Mouse (Mus musculus) gastrocnemius, postnatal 14 days (tissue): ENCODE measurements around the gene 9830107B12Rik. TPM values are rescaled to one million over a fixed set of nuclear protein-coding genes. Genes with fewer than 3 reads are reported as not detected.
"Not testable (repeated sequence)": the region's sequence is repeated elsewhere in the genome, so short reads cannot be mapped to it uniquely, and the experiment has no call there.

Source experiments
- DNase-seq: peaks from one replicate; pipeline ENCODE4 v3.0.0; 2021; ENCODE audit warnings: mixed read lengths
- intact Hi-C: fragments of 180-260 bp; cut with DNase I; formaldehyde crosslinking; loops from one replicate; pipeline ENCODE4 v1.15.1; 2025; ENCODE audit warnings: low total_unique reads
- long read RNA-seq, 2 experiments: library from polyadenylated mRNA; stranded (forward); transcript quantifications; one replicate each; pipeline ENCODE4 v2.0.0; 2021
- total RNA-seq, 2 experiments: library from RNA; stranded (reverse); gene quantifications; 2 replicates each; pipeline ENCODE4 v1.2.3; 2021

The 9830107B12Rik gene
- total RNA-seq = under 1 TPM in 1 of 2 experiments, not detected in 1; 0.10 TPM
- long read RNA-seq, experiment 1 = 0 reads
- long read RNA-seq, experiment 2 = 0 reads

GRCm38 (mm10) chr17:48146120-48146519 lies at the start of gene 9830107B12Rik:
Gene 9830107B12Rik, minus strand, starts transcription at chr17:48146268.
- intact Hi-C loops = no loop called here

GRCm38 (mm10) chr17:48192366-48192765 lies 46.3 kb upstream of the 9830107B12Rik start:
- intact Hi-C loops = no loop called here
- DNase-seq = no peak

More at GRCm38 (mm10) chr17:48146120-48146519, at the start of gene 9830107B12Rik:
- DNase-seq = no peak

- DNase-seq = no peak
- intact Hi-C loops = no loop called here
Measured at GRCm38 (mm10) chr17:48185252-48185651, 39.2 kb upstream of the 9830107B12Rik start.

- intact Hi-C loops, DNase-seq: not testable (repeated sequence)
Measured at GRCm38 (mm10) chr17:48167103-48167502, 21.0 kb upstream of the 9830107B12Rik start, which contains the start of gene A530064D06Rik. Gene A530064D06Rik, minus strand, starts transcription at chr17:48167275.

GRCm38 (mm10) chr17:48157382-48158076 lies 11.5 kb upstream of the 9830107B12Rik start:
- no peak for DNase-seq
- intact Hi-C loops = no loop called here

GRCm38 (mm10) chr17:48132810-48133209 lies 13.3 kb downstream of the 9830107B12Rik start:
- intact Hi-C loops = no loop called here

GRCm38 (mm10) chr17:48120456-48120855 lies 25.6 kb downstream of the 9830107B12Rik start:
- intact Hi-C loops = no loop called here
- DNase-seq = no peak

More at GRCm38 (mm10) chr17:48132810-48133209, 13.3 kb downstream of the 9830107B12Rik start:
- no peak for DNase-seq

GRCm38 (mm10) chr17:48119656-48120055 lies 26.4 kb downstream of the 9830107B12Rik start:
- intact Hi-C loops = no loop called here
- peak; percentile 70 for DNase-seq

- DNase-seq = no peak
- intact Hi-C loops = no loop called here
Measured at GRCm38 (mm10) chr17:48118570-48118969, 27.5 kb downstream of the 9830107B12Rik start.

GRCm38 (mm10) chr17:48110547-48111287 lies 35.4 kb downstream of the 9830107B12Rik start:
- peak; percentile 23 for DNase-seq
- intact Hi-C loops = no loop called here

GRCm38 (mm10) chr17:48108520-48108919 lies 37.5 kb downstream of the 9830107B12Rik start:
- intact Hi-C loops = no loop called here

GRCm38 (mm10) chr17:48107862-48108261 lies 38.2 kb downstream of the 9830107B12Rik start:
- intact Hi-C loops = no loop called here
- DNase-seq = no peak

More at GRCm38 (mm10) chr17:48108520-48108919, 37.5 kb downstream of the 9830107B12Rik start:
- DNase-seq = no peak

- intact Hi-C loops = no loop called here
- DNase-seq = no peak
Measured at GRCm38 (mm10) chr17:48107333-48107732, 38.7 kb downstream of the 9830107B12Rik start.

GRCm38 (mm10) chr17:48100441-48101417 lies 45.3 kb downstream of the 9830107B12Rik start:
- peak; percentile 83 for DNase-seq
- intact Hi-C loops = loop anchor here (5.0 kb wide), 2 partner anchors 58 to 223 kb away; no protein-coding TSS in a partner anchor

- no peak for DNase-seq
- intact Hi-C loops = loop anchor here (2.0 to 10.0 kb wide), 2 partner anchors 195 to 311 kb away; no protein-coding TSS in a partner anchor
Measured at GRCm38 (mm10) chr17:48099312-48099711, 46.8 kb downstream of the 9830107B12Rik start.

- no peak for DNase-seq
- intact Hi-C loops = loop anchor here (2.0 to 10.0 kb wide), 2 partner anchors 194 to 310 kb away; no protein-coding TSS in a partner anchor
Measured at GRCm38 (mm10) chr17:48098528-48098890, 47.6 kb downstream of the 9830107B12Rik start.

- intact Hi-C loops = loop anchor here (2.0 to 10.0 kb wide), 2 partner anchors 193 to 309 kb away; no protein-coding TSS in a partner anchor
- DNase-seq = no peak
Measured at GRCm38 (mm10) chr17:48097743-48098527, 48.1 kb downstream of the 9830107B12Rik start.
